Mouse (Mus musculus) erythroblast, embryonic 14.5 days (primary cell): ENCODE data around the gene Dtnb. TPM values are rescaled to one million over a fixed set of nuclear protein-coding genes. Genes with fewer than 3 reads are reported as not detected.

Source experiments
- H3K27me3 ChIP-seq: 2 replicates; pipeline ENCODE4 v1.6.1; 2012; ENCODE audit warnings: inconsistent platforms; ENCODE audit not compliant: control insufficient read depth
- H3K36me3 ChIP-seq: 2 replicates; pipeline ENCODE4 v1.6.1; 2012; ENCODE audit warnings: mild to moderate bottlenecking, inconsistent platforms; ENCODE audit not compliant: control insufficient read depth
- H3K4me1 ChIP-seq: 2 replicates; pipeline ENCODE4 v1.6.1; 2012; ENCODE audit warnings: inconsistent platforms; ENCODE audit not compliant: control insufficient read depth
- H3K4me3 ChIP-seq: replicated peaks from 2 replicates; pipeline ENCODE3; 2012; ENCODE audit warnings: moderate library complexity, mild to moderate bottlenecking, inconsistent platforms
- H3K9me3 ChIP-seq: 2 replicates; pipeline ENCODE4 v1.6.1; 2012; ENCODE audit warnings: low read length, inconsistent platforms, mixed read lengths; ENCODE audit not compliant: control insufficient read depth
- GATA1 ChIP-seq: IDR thresholded peaks from 2 replicates; pipeline ENCODE4 v1.6.1; 2012; ENCODE audit warnings: low read length, inconsistent platforms, mixed read lengths
- TAL1 ChIP-seq: IDR thresholded peaks from 3 replicates; pipeline ENCODE4 v1.6.1; 2012; ENCODE audit warnings: low read length, inconsistent platforms, mixed read lengths
- polyA plus RNA-seq: library from polyadenylated mRNA; stranded (reverse); fragments of >175 nt; gene quantifications from 2 replicates; pipeline ENCODE4 v1.2.3, GENCODE M21; 2012

The Dtnb gene
- polyA plus RNA-seq, 1 experiment: 33.4 TPM

- Histone ChIP-seq H3K36me3 (peaks cover 4% of the 10 kb centered on the region), H3K27me3 (no peaks in the 10 kb centered on the region), H3K4me1 (no peaks in the 10 kb centered on the region; the same call in 1 of the 2 replicates), H3K9me3 (no peaks in the 10 kb centered on the region), H3K4me3 (no peak overlapping the region)
- TF ChIP-seq GATA1: no peak
- no peak for TF ChIP-seq TAL1
Measured at GRCm38 (mm10) chr12:3768391-3768790, 196.2 kb downstream of the Dtnb start.

DNA sequence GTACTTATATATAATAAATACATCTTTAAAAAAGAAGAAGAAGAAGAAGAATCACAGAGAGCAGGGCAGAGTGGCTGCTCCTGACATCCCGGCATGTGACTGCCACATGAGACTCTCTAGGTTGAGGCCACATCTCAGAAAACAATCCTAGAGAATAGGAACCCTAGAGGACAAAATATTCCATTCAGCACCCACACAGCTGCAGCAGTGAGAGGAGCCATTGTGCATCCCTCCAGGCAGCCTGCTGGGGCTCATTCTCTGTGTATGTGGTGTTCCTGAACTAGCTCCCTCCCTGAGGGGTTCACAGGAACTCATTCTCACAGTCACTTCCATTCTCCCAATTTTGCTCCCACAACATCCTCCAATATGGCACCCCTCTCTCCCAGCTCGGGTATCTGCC, 198.4 kb downstream of the Dtnb start:
- H3K27me3 ChIP-seq: no peaks in the 10 kb centered on the region
- H3K4me3 ChIP-seq: no peak overlapping the region
- TF ChIP-seq TAL1: no peak
- TF ChIP-seq GATA1: no peak
- H3K4me1 ChIP-seq: no peaks in the 10 kb centered on the region; the same call in 1 of the 2 replicates
- peaks cover 12% of the 10 kb centered on the region for H3K36me3 ChIP-seq
- H3K9me3 ChIP-seq: no peaks in the 10 kb centered on the region

DNA sequence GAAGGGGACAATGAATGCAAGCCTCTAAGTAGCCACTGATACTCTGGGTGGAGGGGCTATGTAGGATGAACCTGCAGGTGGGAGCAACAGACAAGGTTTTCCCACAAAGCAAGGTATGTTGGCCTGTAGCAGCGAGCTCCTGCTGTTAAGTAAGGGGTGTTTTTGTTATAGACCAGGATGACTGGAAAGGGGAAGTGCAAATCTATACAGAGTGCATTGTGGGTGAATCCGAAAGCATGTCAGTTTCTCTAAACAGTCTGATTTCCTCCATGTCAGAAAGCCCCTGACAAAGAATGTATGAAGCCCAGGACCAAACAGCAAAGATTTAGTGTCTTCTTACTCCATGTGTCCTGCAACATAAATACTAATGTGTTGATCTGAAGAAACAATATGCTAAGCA, 198.9 kb downstream of the Dtnb start:
- Histone ChIP-seq H3K4me3 (no peak overlapping the region), H3K36me3 (peaks cover 16% of the 10 kb centered on the region), H3K9me3 (no peaks in the 10 kb centered on the region), H3K27me3 (no peaks in the 10 kb centered on the region), H3K4me1 (no peaks in the 10 kb centered on the region; the same call in 1 of the 2 replicates)
- TF ChIP-seq GATA1 (no peak), TAL1 (no peak)

- TF ChIP-seq TAL1: no peak
- TF ChIP-seq GATA1: no peak
- no peaks in the 10 kb centered on the region for H3K9me3 ChIP-seq
- H3K36me3 ChIP-seq: peaks cover 16% of the 10 kb centered on the region
- no peak overlapping the region for H3K4me3 ChIP-seq
- no peaks in the 10 kb centered on the region; the same call in 1 of the 2 replicates for H3K4me1 ChIP-seq
- no peaks in the 10 kb centered on the region for H3K27me3 ChIP-seq
Measured at GRCm38 (mm10) chr12:3773643-3774042, 201.5 kb downstream of the Dtnb start.

- peaks cover 2% of the 10 kb centered on the region; the same call in 1 of the 2 replicates for H3K4me1 ChIP-seq
- H3K36me3 ChIP-seq: peaks cover 16% of the 10 kb centered on the region
- H3K4me3 ChIP-seq: no peak overlapping the region
- no peaks in the 10 kb centered on the region for H3K27me3 ChIP-seq
- no peaks in the 10 kb centered on the region for H3K9me3 ChIP-seq
- TF ChIP-seq TAL1: no peak
- TF ChIP-seq GATA1: no peak
Measured at GRCm38 (mm10) chr12:3776015-3776414, 203.8 kb downstream of the Dtnb start.

DNA sequence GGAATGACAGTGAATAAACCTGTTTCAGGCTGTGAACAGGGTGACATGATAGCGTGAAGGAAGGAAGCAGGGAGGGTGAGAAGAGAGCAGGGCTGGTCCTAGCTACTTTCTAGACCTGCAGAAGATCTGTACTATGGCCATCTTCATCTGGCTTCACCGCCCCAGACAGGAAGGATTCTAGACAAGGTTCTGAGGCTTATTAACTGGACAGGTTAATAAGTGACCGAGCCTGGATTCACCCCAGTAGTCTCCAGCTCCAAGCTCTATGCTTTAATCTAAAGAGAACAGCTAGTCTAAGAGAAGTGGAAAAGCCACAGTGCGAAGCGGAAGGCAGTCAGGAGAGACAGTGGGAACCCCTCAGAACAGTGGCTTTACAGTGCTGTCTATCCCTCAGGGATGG, 205.5 kb downstream of the Dtnb start:
- no peaks in the 10 kb centered on the region for H3K27me3 ChIP-seq
- H3K4me1 ChIP-seq: peaks cover 3% of the 10 kb centered on the region; the same call in 1 of the 2 replicates
- no peaks in the 10 kb centered on the region for H3K9me3 ChIP-seq
- no peak overlapping the region for H3K4me3 ChIP-seq
- H3K36me3 ChIP-seq: peaks cover 16% of the 10 kb centered on the region
- TF ChIP-seq TAL1: no peak
- TF ChIP-seq GATA1: no peak

GRCm38 (mm10) chr12:3778286-3778685, 206.1 kb downstream of the Dtnb start:
- no peak overlapping the region for H3K4me3 ChIP-seq
- H3K36me3 ChIP-seq: peaks cover 13% of the 10 kb centered on the region
- no peaks in the 10 kb centered on the region for H3K27me3 ChIP-seq
- H3K4me1 ChIP-seq: peaks cover 3% of the 10 kb centered on the region; the same call in 1 of the 2 replicates
- no peaks in the 10 kb centered on the region for H3K9me3 ChIP-seq
- TF ChIP-seq TAL1 (no peak), GATA1 (no peak)

DNA sequence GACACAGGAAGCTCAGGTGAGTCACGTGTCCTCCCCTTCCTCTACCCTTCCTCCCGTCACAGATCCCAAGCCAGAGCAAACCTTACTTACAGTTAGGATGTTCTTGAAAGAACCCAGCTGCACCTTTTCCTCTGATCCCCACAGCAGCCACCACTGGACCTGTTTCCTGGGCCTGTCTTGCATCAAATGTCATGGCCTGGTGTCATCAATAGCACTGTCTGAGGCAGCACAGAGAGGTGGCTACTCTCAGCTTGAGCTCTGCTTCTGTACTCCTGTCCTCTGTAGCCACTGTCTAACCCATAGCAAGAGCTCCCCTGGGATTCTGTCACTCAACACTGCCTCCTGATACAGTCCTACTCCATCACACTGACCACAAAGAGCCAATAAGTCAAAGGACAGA, 207.5 kb downstream of the Dtnb start:
- no peaks in the 10 kb centered on the region for H3K9me3 ChIP-seq
- no peak for TF ChIP-seq TAL1
- no peak for TF ChIP-seq GATA1
- no peaks in the 10 kb centered on the region for H3K27me3 ChIP-seq
- peaks cover 3% of the 10 kb centered on the region; the same call in 1 of the 2 replicates for H3K4me1 ChIP-seq
- H3K36me3 ChIP-seq: peaks cover 4% of the 10 kb centered on the region; the same call in 1 of the 2 replicates
- H3K4me3 ChIP-seq: no peak overlapping the region

DNA sequence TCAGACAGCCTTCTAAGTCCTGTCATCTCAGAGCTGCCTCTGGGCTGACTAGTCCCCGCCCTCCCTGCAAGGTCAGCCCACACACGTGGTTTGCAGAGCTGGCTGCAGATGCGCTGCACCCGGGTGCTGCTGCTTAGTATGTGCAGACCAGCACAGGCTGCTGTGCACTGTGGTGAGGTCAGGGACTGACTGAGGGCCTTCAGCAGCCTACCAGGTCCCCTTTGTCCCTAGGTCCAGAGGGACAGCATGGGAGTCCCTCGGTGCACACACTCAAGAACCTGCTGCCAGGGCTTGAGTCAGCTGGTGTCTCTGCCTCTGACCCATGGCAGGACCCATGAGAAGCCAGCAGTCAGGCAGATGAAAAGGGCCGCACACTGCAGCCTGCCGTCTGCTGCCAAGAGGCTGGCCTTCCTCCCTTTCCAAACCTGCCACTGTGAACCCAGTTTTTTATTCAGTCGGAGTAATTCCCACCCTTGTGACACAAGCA, 208.3 kb downstream of the Dtnb start:
- Histone ChIP-seq H3K27me3 (no peaks in the 10 kb centered on the region), H3K4me1 (peaks cover 3% of the 10 kb centered on the region; the same call in 1 of the 2 replicates), H3K36me3 (peaks cover 4% of the 10 kb centered on the region; the same call in 1 of the 2 replicates), H3K4me3 (no peak overlapping the region), H3K9me3 (no peaks in the 10 kb centered on the region)
- TF ChIP-seq TAL1 (no peak), GATA1 (no peak)
